Mouse (Mus musculus) bone marrow macrophage, adult 2 months (primary cell): ENCODE measurements around the gene Smndc1.

Experiments used
- CTCF ChIP-seq: IDR thresholded peaks from 2 replicates; pipeline ENCODE4 v1.5.1; 2012; ENCODE audit warnings: low read depth, mild to moderate bottlenecking, low read length, moderate library complexity
- POLR2A ChIP-seq: IDR thresholded peaks from 2 replicates; pipeline ENCODE4 v1.6.1; 2012; ENCODE audit warnings: mild to moderate bottlenecking, low read depth, low read length, borderline replicate concordance

DNA sequence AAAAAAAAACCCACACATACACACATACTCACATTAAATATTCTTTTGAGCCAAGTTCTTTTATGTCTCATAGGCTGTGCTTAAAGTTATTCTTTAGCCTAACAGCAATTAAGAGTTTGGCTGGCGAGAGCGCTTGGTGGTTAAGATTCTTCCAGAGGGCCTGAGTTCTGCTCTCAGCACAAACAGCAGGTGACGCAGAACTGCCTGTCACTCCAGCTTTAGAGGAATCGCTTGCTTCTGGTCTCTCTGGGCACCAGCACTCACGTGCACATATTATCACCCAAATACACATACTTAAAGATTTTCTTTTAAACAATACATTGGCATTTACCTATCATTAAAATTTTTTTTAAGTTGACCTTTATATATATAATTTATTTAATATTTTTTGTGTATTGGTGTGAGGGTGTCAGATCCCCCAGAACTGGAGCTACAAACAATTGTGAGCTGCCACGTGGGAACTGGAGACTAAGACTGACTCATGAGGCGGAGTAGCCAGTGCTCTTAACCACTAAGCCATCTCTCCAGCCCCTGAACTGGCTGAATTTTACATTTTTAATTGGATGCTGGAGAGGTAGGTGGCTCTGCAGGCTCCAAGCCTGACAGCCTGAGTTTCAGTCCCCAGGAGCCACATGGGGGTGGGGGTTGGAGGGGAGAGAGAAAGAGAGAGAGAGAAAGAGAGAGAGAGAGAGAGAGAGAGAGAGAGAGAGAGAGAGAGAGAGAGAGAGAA lies 35.9 kb downstream of the Smndc1 start:
- no peak for TF ChIP-seq CTCF
- no peak for TF ChIP-seq POLR2A
